Mouse (Mus musculus) heart, postnatal 0 days (tissue): Measurements from ENCODE around the gene Cyfip2. TPM values are rescaled to one million over a fixed set of nuclear protein-coding genes. Genes with fewer than 3 reads are reported as not detected.

Experiments
- ATAC-seq: fragments of 200-750 bp; cut with Nextera tagmentation; 2 replicates; pipeline ENCODE4 v1.8.0; 2017; ENCODE audit warnings: low read depth, moderate number of reproducible peaks, moderate library complexity; ENCODE audit not compliant: insufficient read depth
- DNase-seq: peaks from one replicate; pipeline ENCODE4 v3.0.0-alpha.2; 2016; ENCODE audit warnings: low spot score
- H3K27ac ChIP-seq: fragments of 300-500 bp; sonication (generic); 2 replicates; pipeline ENCODE4 v1.5.1; 2014; ENCODE audit warnings: low read depth, mild to moderate bottlenecking
- H3K27me3 ChIP-seq: fragments of 300-500 bp; sonication (generic); 2 replicates; pipeline ENCODE4 v1.6.1; 2014; ENCODE audit warnings: low read length, mixed read lengths; ENCODE audit not compliant: control insufficient read depth, insufficient read depth
- H3K36me3 ChIP-seq: fragments of 300-500 bp; sonication (generic); replicated peaks from 2 replicates; pipeline ENCODE4 v1.6.1; 2014; ENCODE audit warnings: low read length, mixed read lengths; ENCODE audit not compliant: control insufficient read depth, insufficient read depth
- H3K4me1 ChIP-seq: fragments of 300-500 bp; sonication (generic); 2 replicates; pipeline ENCODE4 v1.6.1; 2014; ENCODE audit warnings: antibody characterized with exemption; ENCODE audit not compliant: control insufficient read depth, insufficient read depth
- H3K4me2 ChIP-seq: fragments of 300-500 bp; sonication (generic); 2 replicates; pipeline ENCODE4 v1.6.1; 2014; ENCODE audit warnings: low read depth, mild to moderate bottlenecking, low read length, moderate library complexity
- H3K4me3 ChIP-seq: fragments of 300-500 bp; sonication (generic); 2 replicates; pipeline ENCODE4 v1.5.1; 2014; ENCODE audit warnings: low read depth, low read length
- H3K9ac ChIP-seq: fragments of 300-500 bp; sonication (generic); replicated peaks from 2 replicates; pipeline ENCODE4 v1.6.1; 2014; ENCODE audit warnings: low read depth, low read length, mixed read lengths
- H3K9me3 ChIP-seq: fragments of 300-500 bp; sonication (generic); replicated peaks from 2 replicates; pipeline ENCODE4 v1.6.1; 2016; ENCODE audit warnings: low read length; ENCODE audit not compliant: control insufficient read depth
- CTCF ChIP-seq: IDR thresholded peaks from 2 replicates; pipeline ENCODE4 v1.5.1; 2016; ENCODE audit warnings: antibody characterized with exemption, control low read depth, low read depth
- EP300 ChIP-seq: IDR thresholded peaks from 2 replicates; pipeline ENCODE4 v1.6.1; 2016; ENCODE audit warnings: antibody characterized with exemption, low read depth
- WGBS: fragments of 180-500 bp; shearing (Covaris S2); extraction: QIAGEN DNeasy Blood & Tissue Kit; methylation state at CpG from one replicate; pipeline ENCODE4 v1.1.7; 2014; 5-methylcytosine and 5-hydroxymethylcytosine counted together
- polyA plus RNA-seq: library from polyadenylated mRNA; unstranded; fragments of >200 nt; fragmentation: Nextera tagmentation; extraction: Ambion mirVana; gene quantifications from 2 replicates; pipeline ENCODE4 v1.2.1, GENCODE M21; 2015
- total RNA-seq: library from RNA; depleted of rRNA; stranded (reverse); fragments of >200 nt; gene quantifications from 2 replicates; pipeline ENCODE4 v1.2.3, GENCODE M21; 2014; ENCODE audit warnings: low replicate concordance

The Cyfip2 gene
- total and polyA plus RNA-seq, 2 experiments from 2014 or later, result 6.3 to 15.6 TPM

GRCm38 (mm10) chr11:46302471-46302870, 10.2 kb downstream of the Cyfip2 start:
- no peak overlapping the region for H3K4me3 ChIP-seq
- no peaks in the 10 kb centered on the region for H3K27me3 ChIP-seq
- no peak for ATAC-seq
- TF ChIP-seq EP300 (no peak), CTCF (no peak)
- H3K9me3 ChIP-seq, result no peaks in the 10 kb centered on the region
- no peaks in the 10 kb centered on the region for H3K36me3 ChIP-seq
- WGBS, result 88% methylated on average over 9 of the region's 9 CpGs
- H3K27ac ChIP-seq, result no peak overlapping the region
- H3K4me2 ChIP-seq, result no peak overlapping the region
- no peak overlapping the region for H3K9ac ChIP-seq
- no peaks in the 10 kb centered on the region for H3K4me1 ChIP-seq
- no peak for DNase-seq

GRCm38 (mm10) chr11:46301579-46302248, 10.9 kb downstream of the Cyfip2 start:
- no peak for ATAC-seq

GRCm38 (mm10) chr11:46299901-46300300, 12.8 kb downstream of the Cyfip2 start:
- Histone ChIP-seq H3K4me2 (no peak overlapping the region), H3K4me1 (no peaks in the 10 kb centered on the region), H3K36me3 (no peaks in the 10 kb centered on the region), H3K4me3 (no peak overlapping the region), H3K27me3 (no peaks in the 10 kb centered on the region), H3K9ac (no peak overlapping the region), H3K27ac (no peak overlapping the region), H3K9me3 (no peaks in the 10 kb centered on the region)
- ATAC-seq (no peak), DNase-seq (no peak)
- 61% methylated on average over 6 of the region's 6 CpGs for WGBS
- TF ChIP-seq EP300 (no peak), CTCF (no peak)

More at GRCm38 (mm10) chr11:46301579-46302248, 10.9 kb downstream of the Cyfip2 start:
- H3K4me1 ChIP-seq, result no peaks in the 10 kb centered on the region
- 85% methylated on average over 23 of the region's 23 CpGs for WGBS
- H3K4me3 ChIP-seq, result no peak overlapping the region
- H3K4me2 ChIP-seq, result no peak overlapping the region
- no peaks in the 10 kb centered on the region for H3K9me3 ChIP-seq
- no peak for TF ChIP-seq EP300
- no peak for TF ChIP-seq CTCF
- H3K27me3 ChIP-seq, result no peaks in the 10 kb centered on the region
- H3K27ac ChIP-seq, result no peak overlapping the region
- H3K9ac ChIP-seq, result no peak overlapping the region
- no peak for DNase-seq
- H3K36me3 ChIP-seq, result no peaks in the 10 kb centered on the region

- no peaks in the 10 kb centered on the region for H3K9me3 ChIP-seq
- TF ChIP-seq CTCF (no peak), EP300 (no peak)
- no peak for ATAC-seq
- no peak overlapping the region for H3K27ac ChIP-seq
- no peak overlapping the region for H3K4me3 ChIP-seq
- H3K36me3 ChIP-seq, result no peaks in the 10 kb centered on the region
- no peak overlapping the region for H3K4me2 ChIP-seq
- no peak overlapping the region for H3K9ac ChIP-seq
- H3K27me3 ChIP-seq, result no peaks in the 10 kb centered on the region
- 71% methylated on average over 13 of the region's 13 CpGs for WGBS
- no peaks in the 10 kb centered on the region for H3K4me1 ChIP-seq
- no peak for DNase-seq
These were observed 13.5 kb downstream of the Cyfip2 start for GRCm38 (mm10) chr11:46298889-46299785.

- H3K4me1 ChIP-seq, result no peaks in the 10 kb centered on the region
- H3K27me3 ChIP-seq, result no peaks in the 10 kb centered on the region
- no peaks in the 10 kb centered on the region for H3K36me3 ChIP-seq
- TF ChIP-seq CTCF, result no peak
- TF ChIP-seq EP300, result no peak
- 91% methylated on average over 11 of the region's 11 CpGs for WGBS
- H3K9me3 ChIP-seq, result no peaks in the 10 kb centered on the region
- ATAC-seq, result no peak
- H3K4me3 ChIP-seq, result no peak overlapping the region
- H3K27ac ChIP-seq, result no peak overlapping the region
- no peak for DNase-seq
- no peak overlapping the region for H3K9ac ChIP-seq
- H3K4me2 ChIP-seq, result no peak overlapping the region
These were observed 18.3 kb downstream of the Cyfip2 start for GRCm38 (mm10) chr11:46294390-46294789.
